Mouse (Mus musculus) hindbrain, embryonic 10.5 days (tissue): Measurements from ENCODE around the gene Itgbl1. TPM values are rescaled to one million over a fixed set of nuclear protein-coding genes. Genes with fewer than 3 reads are reported as not detected.
"Not testable (repeated sequence)": the region's sequence is repeated elsewhere in the genome, so short reads cannot be mapped to it uniquely, and the experiment has no call there.

ENCODE experiments used
- DNase-seq: peaks from one replicate; pipeline ENCODE4 v3.0.0-alpha.2; 2017; ENCODE audit warnings: low spot score
- H3K27ac ChIP-seq: fragments of 300-500 bp; sonication (generic); 2 replicates; pipeline ENCODE4 v1.5.1; 2016; ENCODE audit warnings: mild to moderate bottlenecking, moderate library complexity
- H3K27me3 ChIP-seq: fragments of 300-500 bp; sonication (generic); 2 replicates; pipeline ENCODE4 v1.6.1; 2016; ENCODE audit warnings: mild to moderate bottlenecking; ENCODE audit not compliant: poor library complexity, insufficient read depth, severe bottlenecking
- H3K36me3 ChIP-seq: fragments of 300-500 bp; sonication (generic); 2 replicates; pipeline ENCODE4 v1.6.1; 2016; ENCODE audit warnings: mild to moderate bottlenecking, moderate library complexity
- H3K4me1 ChIP-seq: fragments of 300-500 bp; sonication (generic); replicated peaks from 2 replicates; pipeline ENCODE4 v1.6.1; 2016; ENCODE audit warnings: mild to moderate bottlenecking
- H3K4me3 ChIP-seq: fragments of 300-500 bp; sonication (generic); 2 replicates; pipeline ENCODE4 v1.5.1; 2016; ENCODE audit warnings: mild to moderate bottlenecking, moderate library complexity
- H3K9me3 ChIP-seq: fragments of 300-500 bp; sonication (generic); 2 replicates; pipeline ENCODE4 v1.6.1; 2016; ENCODE audit warnings: mild to moderate bottlenecking, moderate library complexity
- WGBS: fragments of 180-500 bp; shearing (Covaris S2); methylation state at CpG from one replicate; pipeline ENCODE4 v1.1.7; 2016; 5-methylcytosine and 5-hydroxymethylcytosine counted together
- polyA plus RNA-seq: library from polyadenylated mRNA; unstranded; fragments of >200 nt; fragmentation: Nextera tagmentation; extraction: Ambion mirVana; gene quantifications from 2 replicates; pipeline ENCODE4 v1.2.1, GENCODE M21; 2016

Gene Itgbl1
- 0.22 and 0.46 TPM in 2 replicates for polyA plus RNA-seq

DNA sequence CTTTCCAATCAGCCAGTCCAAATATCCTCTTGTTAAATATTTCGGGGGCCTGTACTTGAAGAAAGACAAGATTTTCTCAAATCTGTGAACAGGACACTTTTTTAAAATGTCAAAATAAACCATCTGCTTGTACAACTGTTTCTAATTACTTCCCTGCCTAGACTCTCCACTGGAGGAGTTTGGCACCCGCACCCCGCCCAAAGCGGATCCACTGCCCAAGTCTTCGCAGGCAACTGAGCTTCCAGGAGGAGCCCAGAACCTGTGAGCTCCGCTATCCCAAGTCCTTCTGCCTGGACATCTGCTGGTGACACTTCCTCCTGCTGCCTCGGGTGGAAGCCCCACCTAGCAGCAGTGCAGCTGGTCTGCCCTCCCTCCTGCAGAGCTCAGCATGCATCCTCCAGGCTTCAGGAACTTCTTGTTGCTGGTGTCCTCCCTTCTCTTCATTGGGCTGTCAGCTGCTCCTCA lies at the start of gene Itgbl1:
Gene Itgbl1 (plus strand): TSS at position 51 of the 465 bp plus-strand sequence.
- WGBS = 33% methylated on average over 7 of the region's 7 CpGs
- Histone ChIP-seq H3K27me3 (no peaks in the 10 kb centered on the region), H3K4me1 (peaks cover 10% of the 10 kb centered on the region), H3K36me3 (no peaks in the 10 kb centered on the region), H3K9me3 (no peaks in the 10 kb centered on the region), H3K27ac (peak within 1 kb of the TSS; percentile 23; the same call in 1 of the 2 replicates), H3K4me3 (no peak within 1 kb of the TSS)
- DNase-seq = peak; percentile 41

- Histone ChIP-seq H3K36me3 (no peaks in the 10 kb centered on the region), H3K4me3 (no peak overlapping the region), H3K27ac (no peak overlapping the region), H3K9me3 (no peaks in the 10 kb centered on the region), H3K4me1 (peaks cover 11% of the 10 kb centered on the region), H3K27me3 (peaks cover 10% of the 10 kb centered on the region)
- 59% methylated on average over 1 of the region's 1 CpGs for WGBS
- no peak for DNase-seq
Observed at GRCm38 (mm10) chr14:123622969-123623368, 36.8 kb upstream of the Itgbl1 start.

- H3K9me3 ChIP-seq = no peaks in the 10 kb centered on the region
- H3K4me3 ChIP-seq = peak within 1 kb of the TSS; percentile 65
- DNase-seq = peak; percentile 64
- no peaks in the 10 kb centered on the region for H3K36me3 ChIP-seq
- H3K4me1 ChIP-seq = peaks cover 11% of the 10 kb centered on the region
- peak within 1 kb of the TSS; percentile 85 for H3K27ac ChIP-seq
- WGBS = under 1% methylated on average over 47 of the region's 47 CpGs
- H3K27me3 ChIP-seq = peaks cover 10% of the 10 kb centered on the region
Observed at GRCm38 (mm10) chr14:123626501-123627179, 33.1 kb upstream of the Itgbl1 start, which contains the start of gene Nalcn. Gene Nalcn (minus strand): TSS chr14:123627144.

DNA sequence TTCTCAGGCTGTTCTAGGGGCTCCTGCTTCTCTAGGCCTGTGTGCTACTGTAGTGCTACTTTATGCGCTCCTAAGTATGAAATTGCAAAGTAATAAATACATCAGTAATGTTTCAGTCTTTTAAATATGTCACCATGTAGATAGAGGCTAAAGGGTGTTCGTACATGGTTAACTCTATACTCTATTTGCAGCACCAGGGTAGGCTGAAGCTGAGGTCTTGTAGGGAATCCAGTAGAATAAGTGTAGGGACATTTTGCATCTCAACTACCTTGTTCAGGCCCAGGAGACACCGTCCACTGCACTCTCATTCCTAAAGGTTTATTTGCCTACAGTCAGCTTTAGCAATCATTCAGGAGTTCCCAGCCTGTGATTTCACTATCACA lies 32.6 kb upstream of the Itgbl1 start:
- H3K9me3 ChIP-seq = no peaks in the 10 kb centered on the region
- peak overlapping the region; percentile 65 for H3K4me3 ChIP-seq
- DNase-seq = no peak
- no peaks in the 10 kb centered on the region for H3K36me3 ChIP-seq
- H3K4me1 ChIP-seq = peaks cover 11% of the 10 kb centered on the region
- peak overlapping the region; percentile 85 for H3K27ac ChIP-seq
- H3K27me3 ChIP-seq = peaks cover 10% of the 10 kb centered on the region
- 63% methylated on average over 3 of the region's 3 CpGs for WGBS

DNA sequence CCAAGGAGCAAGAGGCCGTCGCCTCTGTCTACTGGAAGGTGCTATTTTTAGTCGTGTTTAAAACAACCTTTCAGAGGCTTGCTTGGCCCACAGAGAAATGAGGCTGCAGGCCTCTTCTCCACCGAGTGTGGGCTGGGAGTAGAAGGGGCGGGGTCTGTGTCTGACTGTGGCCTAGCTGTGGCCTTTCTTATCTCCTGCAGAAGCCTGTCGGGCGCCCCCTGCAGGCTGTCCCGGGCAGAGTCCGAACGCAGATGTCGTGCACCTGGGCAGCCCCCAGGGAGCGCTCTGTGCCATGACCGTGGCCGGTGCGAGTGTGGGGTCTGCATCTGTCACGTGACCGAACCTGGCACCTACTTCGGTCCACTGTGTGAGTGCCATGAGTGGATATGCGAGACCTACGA lies 1.3 kb downstream of the Itgbl1 start:
- DNase-seq = peak; percentile 70
- Histone ChIP-seq H3K4me1 (peaks cover 10% of the 10 kb centered on the region), H3K9me3 (no peaks in the 10 kb centered on the region), H3K27ac (no peak overlapping the region), H3K4me3 (no peak overlapping the region), H3K27me3 (no peaks in the 10 kb centered on the region), H3K36me3 (no peaks in the 10 kb centered on the region)
- 19% methylated on average over 20 of the region's 20 CpGs for WGBS

DNA sequence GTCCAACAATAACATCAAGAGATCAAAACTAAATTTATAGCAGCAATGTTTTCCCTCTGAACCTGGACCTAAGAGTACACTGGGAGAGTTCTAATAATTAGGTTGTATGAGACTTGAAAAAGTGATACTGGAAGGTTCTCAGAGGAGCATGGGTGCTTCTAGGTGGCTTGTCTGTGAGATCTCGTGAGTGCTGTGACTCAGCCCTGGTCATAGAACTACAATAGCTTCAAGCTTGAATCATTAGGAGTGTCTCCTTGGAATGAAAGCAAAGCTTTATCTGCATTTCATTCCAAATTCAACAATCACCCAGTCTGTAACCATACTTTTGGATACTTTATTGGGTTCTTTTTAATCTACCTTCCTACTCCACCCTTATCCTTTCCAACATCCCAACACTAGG lies 2.6 kb downstream of the Itgbl1 start:
- Histone ChIP-seq H3K4me3 (no peak overlapping the region), H3K9me3 (no peaks in the 10 kb centered on the region), H3K27ac (no peak overlapping the region), H3K27me3 (no peaks in the 10 kb centered on the region), H3K4me1 (peaks cover 10% of the 10 kb centered on the region), H3K36me3 (no peaks in the 10 kb centered on the region)
- DNase-seq = no peak
- WGBS = 80% methylated on average over 1 of the region's 1 CpGs

DNA sequence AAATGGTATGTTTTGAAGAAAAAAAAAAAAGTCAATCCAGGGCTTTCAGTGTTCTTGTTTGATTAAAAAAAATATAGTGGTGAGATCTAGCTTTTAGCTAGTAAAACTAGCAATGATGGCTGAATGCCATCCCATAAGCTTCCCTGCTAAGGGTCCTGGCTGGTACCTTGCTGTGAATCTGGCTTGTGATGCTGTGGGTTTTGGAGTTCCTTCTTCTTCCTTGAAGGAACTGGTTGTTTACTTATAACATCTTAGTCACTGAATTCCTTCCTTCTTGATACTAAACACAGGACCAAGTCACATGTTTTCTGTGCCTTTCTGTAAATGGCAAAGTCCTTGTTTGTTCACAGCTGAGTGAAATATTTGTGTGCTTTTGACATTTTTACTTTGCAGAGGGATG lies 3.4 kb downstream of the Itgbl1 start:
- peaks cover 10% of the 10 kb centered on the region for H3K4me1 ChIP-seq
- no peak for DNase-seq
- H3K27me3 ChIP-seq = no peaks in the 10 kb centered on the region
- H3K9me3 ChIP-seq = no peaks in the 10 kb centered on the region
- no peak overlapping the region for H3K4me3 ChIP-seq
- H3K27ac ChIP-seq = no peak overlapping the region
- no peaks in the 10 kb centered on the region for H3K36me3 ChIP-seq

DNA sequence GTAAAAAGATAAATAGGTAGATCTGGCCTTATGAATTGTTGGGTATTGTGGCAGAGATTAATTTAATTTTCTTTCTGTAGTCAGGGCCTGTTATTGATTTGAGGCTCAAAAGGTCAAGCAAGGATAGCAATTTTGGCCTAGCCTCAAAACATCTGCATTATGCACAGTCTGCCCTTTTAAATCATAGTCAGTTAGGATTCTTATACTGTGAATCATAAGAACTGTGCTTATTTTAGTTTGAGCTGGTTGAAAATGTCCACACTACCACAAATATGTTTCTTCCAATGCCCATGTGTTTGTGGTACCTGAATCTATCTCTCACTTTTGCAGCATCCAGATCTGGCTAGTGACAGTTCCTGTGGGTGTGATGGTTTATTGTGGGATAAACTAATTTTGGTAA lies 4.7 kb downstream of the Itgbl1 start:
- no peak overlapping the region for H3K4me3 ChIP-seq
- no peaks in the 10 kb centered on the region for H3K9me3 ChIP-seq
- no peak overlapping the region for H3K27ac ChIP-seq
- no peaks in the 10 kb centered on the region for H3K27me3 ChIP-seq
- peaks cover 10% of the 10 kb centered on the region for H3K4me1 ChIP-seq
- no peaks in the 10 kb centered on the region for H3K36me3 ChIP-seq
- DNase-seq = no peak

- not testable (repeated sequence) for H3K4me3 ChIP-seq, H3K27me3 ChIP-seq, DNase-seq, H3K27ac ChIP-seq, H3K9me3 ChIP-seq, H3K36me3 ChIP-seq, H3K4me1 ChIP-seq
- 86% methylated on average over 21 of the region's 21 CpGs for WGBS
Observed at GRCm38 (mm10) chr14:123671076-123671475, 11.3 kb downstream of the Itgbl1 start.

DNA sequence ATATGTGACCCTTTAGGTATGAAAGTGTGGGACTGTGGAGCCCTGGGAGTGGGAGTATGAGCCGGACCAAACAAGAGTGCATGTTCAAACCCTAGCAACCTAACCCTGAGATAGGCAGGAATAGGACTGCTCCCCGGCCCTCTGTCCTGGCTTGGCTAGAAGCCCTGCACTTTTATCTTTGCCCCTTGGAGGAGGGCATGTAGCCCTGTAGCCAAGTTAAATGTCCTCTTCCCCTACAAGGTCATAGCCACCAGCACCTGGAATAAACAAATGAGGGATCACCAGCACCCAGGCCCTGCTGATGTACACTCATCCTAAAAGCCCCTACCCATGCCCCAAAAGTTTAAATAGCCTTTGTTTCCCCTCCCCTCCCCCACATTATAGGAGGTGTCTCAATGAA lies 18.3 kb downstream of the Itgbl1 start:
- Histone ChIP-seq H3K36me3 (no peaks in the 10 kb centered on the region), H3K27me3 (no peaks in the 10 kb centered on the region)

GRCm38 (mm10) chr14:123714751-123715150 lies 55.0 kb downstream of the Itgbl1 start:
- Histone ChIP-seq H3K9me3 (no peaks in the 10 kb centered on the region), H3K27me3 (no peaks in the 10 kb centered on the region), H3K27ac (no peak overlapping the region), H3K4me1 (no peaks in the 10 kb centered on the region), H3K36me3 (no peaks in the 10 kb centered on the region), H3K4me3 (no peak overlapping the region)
- DNase-seq = no peak

More for the DNA sequence above, 18.3 kb downstream of the Itgbl1 start:
- H3K9me3 ChIP-seq = no peaks in the 10 kb centered on the region
- no peak overlapping the region for H3K4me3 ChIP-seq
- no peaks in the 10 kb centered on the region for H3K4me1 ChIP-seq
- WGBS = 74% methylated on average over 2 of the region's 2 CpGs
- no peak overlapping the region for H3K27ac ChIP-seq
- DNase-seq = no peak

DNA sequence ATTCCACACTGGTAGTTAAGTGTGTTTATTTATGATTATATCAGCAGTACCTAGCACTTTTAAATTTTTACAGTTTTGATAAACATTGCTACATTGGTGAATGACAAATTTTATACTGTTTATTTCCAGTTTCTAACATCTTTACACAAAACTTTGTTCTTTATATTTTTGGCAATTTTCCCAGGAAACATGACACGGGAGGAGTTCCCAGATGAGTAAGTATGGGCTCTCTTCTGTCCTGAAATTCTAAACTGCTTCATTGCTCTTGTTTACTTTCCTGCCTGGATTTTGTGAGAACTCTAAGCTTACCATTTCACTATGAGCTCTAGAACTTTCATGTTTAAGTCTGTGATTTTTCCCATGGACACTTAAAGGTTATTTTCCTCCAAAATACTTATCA lies 82.3 kb downstream of the Itgbl1 start:
- no peak overlapping the region for H3K27ac ChIP-seq
- no peaks in the 10 kb centered on the region for H3K27me3 ChIP-seq
- WGBS = 83% methylated on average over 1 of the region's 1 CpGs
- DNase-seq = no peak
- H3K4me1 ChIP-seq = no peaks in the 10 kb centered on the region
- no peak overlapping the region for H3K4me3 ChIP-seq
- H3K9me3 ChIP-seq = no peaks in the 10 kb centered on the region
- H3K36me3 ChIP-seq = no peaks in the 10 kb centered on the region

- Histone ChIP-seq H3K27ac (no peak overlapping the region), H3K4me3 (no peak overlapping the region), H3K36me3 (no peaks in the 10 kb centered on the region), H3K9me3 (no peaks in the 10 kb centered on the region), H3K4me1 (no peaks in the 10 kb centered on the region), H3K27me3 (no peaks in the 10 kb centered on the region)
- 90% methylated on average over 1 of the region's 1 CpGs for WGBS
- DNase-seq = no peak
Observed at GRCm38 (mm10) chr14:123751017-123751416, 91.2 kb downstream of the Itgbl1 start.

DNA sequence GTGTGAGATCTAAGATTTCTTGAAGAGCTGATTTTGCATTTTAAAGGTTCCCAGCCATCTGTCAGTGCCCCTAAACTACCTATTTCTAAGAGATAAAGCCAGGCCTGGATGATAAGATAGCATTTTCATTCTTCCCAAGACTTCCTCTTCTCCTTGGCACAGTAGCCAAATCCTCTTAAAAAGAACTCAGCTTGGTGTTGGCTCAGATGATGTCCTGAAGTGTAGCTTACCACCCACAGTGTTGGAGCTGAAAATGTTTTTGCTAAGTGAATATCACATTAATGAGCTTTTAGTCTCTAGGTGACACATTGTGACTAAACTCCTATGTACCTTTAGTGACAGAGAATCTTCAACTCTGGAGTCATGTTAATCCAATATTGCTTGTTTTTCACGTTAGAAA lies 99.8 kb downstream of the Itgbl1 start:
- H3K27me3 ChIP-seq = no peaks in the 10 kb centered on the region
- no peaks in the 10 kb centered on the region for H3K36me3 ChIP-seq
- 63% methylated on average over 1 of the region's 1 CpGs for WGBS
- H3K4me1 ChIP-seq = no peaks in the 10 kb centered on the region
- DNase-seq = no peak
- no peak overlapping the region for H3K27ac ChIP-seq
- H3K4me3 ChIP-seq = no peak overlapping the region
- no peaks in the 10 kb centered on the region for H3K9me3 ChIP-seq
